Mouse (Mus musculus) neutrophil, adult 65 days (primary cell): ENCODE results near the gene Blvrb. TPM values are rescaled to one million over a fixed set of nuclear protein-coding genes. Genes with fewer than 3 reads are reported as not detected.

ENCODE experiments used
- total RNA-seq: library from RNA; stranded (reverse); gene quantifications from 2 replicates; pipeline ENCODE4 v1.2.4, GENCODE M21; 2023

The Blvrb gene
- 12.3 and 21.6 TPM in 2 replicates for total RNA-seq

DNA sequence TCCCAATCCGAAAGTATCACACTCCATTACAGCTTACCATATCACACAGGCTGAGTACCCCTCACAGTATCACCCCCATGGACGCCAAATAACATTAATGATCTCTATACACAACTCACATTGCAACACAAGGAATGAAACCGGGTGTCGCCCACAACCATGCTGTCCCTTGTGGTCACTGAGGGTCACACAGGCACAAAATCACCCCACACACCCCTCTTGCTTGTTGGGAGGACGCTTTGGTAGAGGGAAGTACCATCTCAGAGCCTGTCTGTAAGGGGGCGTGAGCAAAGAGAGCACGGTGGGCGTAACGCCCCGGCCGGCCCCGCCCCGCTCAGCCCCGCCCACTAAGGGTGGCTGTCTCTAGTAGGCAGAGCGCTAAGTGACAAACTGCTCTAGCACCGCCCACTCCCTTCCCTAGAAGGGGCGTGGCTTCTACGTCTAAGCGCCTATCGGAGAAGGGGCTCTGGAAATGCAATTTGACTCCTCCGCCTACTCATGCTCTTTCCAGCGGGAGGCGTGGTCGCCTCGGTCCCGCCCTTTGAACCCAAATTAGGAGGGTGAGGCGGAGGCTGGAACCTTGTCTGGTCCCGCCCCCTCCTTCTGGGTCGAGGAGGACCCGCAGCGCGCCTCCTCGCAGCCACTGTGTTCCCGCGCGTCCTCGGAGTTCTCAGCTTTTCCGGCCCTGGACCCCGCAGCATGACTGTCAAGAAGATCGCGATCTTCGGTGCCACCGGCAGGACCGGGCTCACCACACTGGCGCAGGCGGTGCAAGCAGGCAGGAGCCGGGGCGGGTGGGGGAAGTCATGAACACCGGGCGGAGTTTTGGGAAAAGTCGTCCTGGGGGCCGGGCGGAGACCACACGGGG is at the start of gene Blvrb, which contains the start of gene Sptbn4:
Gene Blvrb, plus strand, starts transcription at position 560 of the 868 bp plus-strand sequence.
Gene Sptbn4, minus strand, starts transcription at position 268 of the 868 bp plus-strand sequence.

DNA sequence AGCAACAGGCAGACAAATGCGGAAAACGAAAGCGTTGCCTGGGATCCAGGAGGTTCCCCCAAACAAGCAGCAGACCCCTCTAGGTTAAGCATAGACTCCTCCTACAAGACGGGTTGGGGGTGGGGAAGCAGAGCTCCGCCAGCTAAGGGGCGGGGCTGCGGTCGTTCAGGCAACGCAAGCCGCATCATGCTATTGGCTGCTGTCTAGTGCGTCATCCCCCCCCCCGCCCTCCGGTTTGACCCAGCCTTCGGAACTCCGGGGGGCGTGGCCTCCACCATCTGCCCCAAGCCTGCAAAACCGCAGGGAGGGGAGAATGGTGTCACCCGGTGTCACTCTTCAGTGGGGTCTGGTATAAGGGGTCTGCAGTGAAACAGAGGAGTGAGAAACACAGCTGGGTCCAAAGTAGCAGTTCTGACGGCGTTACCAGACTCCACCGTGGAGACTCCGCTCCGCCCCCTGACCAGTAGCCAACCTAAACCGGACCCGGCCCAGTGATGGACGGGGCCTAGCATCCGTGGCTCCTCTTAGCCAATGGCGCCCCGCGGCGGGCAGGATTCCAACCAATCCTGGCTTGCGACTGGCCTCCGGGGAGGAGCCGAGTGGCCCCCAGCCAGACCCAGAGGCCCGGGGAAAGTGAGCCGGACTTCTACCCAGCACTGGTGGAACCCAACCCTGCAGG is 25.5 kb downstream of the Blvrb start, which contains the start of gene Sertad3:
Gene Sertad3, plus strand, starts transcription at position 613 of the 679 bp plus-strand sequence.

DNA sequence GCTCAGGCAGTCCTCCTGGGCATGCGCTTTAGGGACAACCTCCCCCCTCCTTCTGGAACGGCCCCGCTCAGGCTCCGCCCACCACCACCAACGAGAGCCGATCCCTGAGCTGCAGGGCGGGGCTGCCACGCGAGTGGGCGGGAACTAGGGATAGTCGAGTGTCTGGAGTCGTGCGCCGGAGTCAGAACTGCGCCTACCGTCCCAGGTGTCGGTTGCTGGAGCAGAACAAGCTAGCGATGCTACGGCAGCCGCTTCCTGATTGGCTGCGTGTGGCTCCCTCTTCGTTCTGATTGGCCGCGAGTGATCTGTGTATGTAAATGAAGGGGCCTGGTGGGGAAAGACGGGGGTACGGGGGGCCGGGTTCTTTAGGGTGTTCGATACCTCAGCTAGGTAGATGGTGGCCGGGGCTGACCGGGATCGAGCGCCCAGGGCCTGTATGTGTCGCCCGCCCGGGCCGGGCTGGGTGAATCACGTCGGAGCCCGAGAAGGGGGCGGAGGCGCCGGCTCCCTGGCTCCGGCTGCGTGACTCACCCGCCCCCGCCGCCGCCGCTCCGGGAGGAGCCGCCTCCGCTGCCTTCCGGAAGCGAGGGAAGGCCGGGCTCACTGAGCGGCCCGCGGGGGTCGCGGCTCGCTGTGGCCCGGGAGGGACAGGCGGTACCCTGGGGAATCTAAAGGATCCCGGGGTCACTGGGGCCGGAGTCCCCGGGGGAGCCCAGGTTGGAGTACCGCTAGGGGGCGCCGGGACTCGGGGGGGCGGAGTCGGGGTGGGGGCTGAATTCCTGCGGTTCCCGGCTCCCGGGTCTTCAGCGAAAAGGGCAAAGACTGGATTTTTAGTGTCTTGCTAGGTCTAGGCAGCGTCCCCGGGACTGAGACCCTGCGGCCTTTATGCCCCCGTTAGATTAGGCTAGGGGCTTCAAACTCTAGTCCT is 39.3 kb downstream of the Blvrb start, which contains the start of gene Sertad1:
Gene Sertad1, plus strand, starts transcription at position 141 of the 928 bp plus-strand sequence.

DNA sequence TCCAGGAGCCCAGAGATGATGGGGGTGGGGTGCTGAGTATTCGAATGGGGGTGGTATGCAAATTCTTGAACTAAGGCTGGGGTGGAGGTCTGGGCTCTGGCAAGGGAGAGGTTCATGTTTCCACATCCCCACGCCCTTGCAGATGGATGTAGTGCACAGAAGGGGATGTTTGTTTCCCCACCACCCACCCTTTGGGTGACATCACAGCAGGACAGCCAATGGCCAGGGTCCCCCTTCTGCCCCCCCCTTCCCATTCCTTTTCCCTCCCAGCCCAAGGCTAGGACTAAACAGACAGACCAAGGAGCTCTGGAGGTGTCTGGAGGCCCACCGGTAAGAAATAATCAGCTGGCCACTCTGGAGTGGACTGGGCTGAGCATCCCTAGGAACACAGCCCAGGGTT is 51.3 kb downstream of the Blvrb start, which contains the start of gene Prx:
Gene Prx, plus strand, starts transcription at position 289 of the 400 bp plus-strand sequence.

Other genes starting within 250 kb of the Blvrb start
- 16.1 and 23.6 TPM in 2 replicates for gene Itpkc, start 219.3 kb upstream of the Blvrb start, total RNA-seq
- gene Coq8b, start 215.0 kb upstream of the Blvrb start, total RNA-seq = 23.7 and 25.7 TPM in 2 replicates
- 3.2 and 3.3 TPM in 2 replicates for gene Numbl, start 189.5 kb upstream of the Blvrb start, total RNA-seq
- 0.11 and 0.16 TPM in 2 replicates for gene Ltbp4, start 110.3 kb upstream of the Blvrb start, total RNA-seq
- 103 and 111 TPM in 2 replicates for gene Shkbp1, start 92.0 kb upstream of the Blvrb start, total RNA-seq
- gene Gm20479, start 90.6 kb upstream of the Blvrb start, total RNA-seq = 0.84 and 20.0 TPM in 2 replicates
- gene Sptbn4, start 292 bp upstream of the Blvrb start, total RNA-seq = 0.09 TPM in 1 of 2 replicates, not detected in the other
- 25.7 and 30.8 TPM in 2 replicates for gene Sertad3, start 25.8 kb downstream of the Blvrb start, total RNA-seq
- gene Sertad1, start 38.9 kb downstream of the Blvrb start, total RNA-seq = 42.4 and 47.3 TPM in 2 replicates
- 0.41 and 0.88 TPM in 2 replicates for gene Prx, start 51.3 kb downstream of the Blvrb start, total RNA-seq
- gene Hipk4, start 75.3 kb downstream of the Blvrb start, total RNA-seq = 0.35 TPM in 1 of 2 replicates, not detected in the other
- gene Pld3, start 105.2 kb downstream of the Blvrb start, total RNA-seq = 19.1 and 19.8 TPM in 2 replicates
- gene 2310022A10Rik, start 105.3 kb downstream of the Blvrb start, total RNA-seq = 11.5 and 13.0 TPM in 2 replicates
- 126 and 159 TPM in 2 replicates for gene Akt2, start 143.6 kb downstream of the Blvrb start, total RNA-seq
- gene Ttc9b, start 205.9 kb downstream of the Blvrb start, total RNA-seq = not detected in 2 replicates
- 3.6 and 5.3 TPM in 2 replicates for gene Map3k10, start 226.6 kb downstream of the Blvrb start, total RNA-seq
- gene Zfp607b, start 241.4 kb downstream of the Blvrb start, total RNA-seq = 0.09 and 0.20 TPM in 2 replicates